Mouse (Mus musculus) liver, adult 2 months (tissue): Measurements from ENCODE around the gene Sntg2.

Experiments
- CTCF ChIP-seq: fragments of 200-500 bp; IDR thresholded peaks from 2 replicates; pipeline ENCODE4 v1.5.1; 2011; ENCODE audit warnings: low read depth, low read length, control low read depth
- POLR2A ChIP-seq: fragments of 200-500 bp; IDR thresholded peaks from 2 replicates; pipeline ENCODE4 v1.6.1; 2011; ENCODE audit warnings: low read length, control low read depth; ENCODE audit not compliant: insufficient read depth; ENCODE audit errors: extremely low read depth

DNA sequence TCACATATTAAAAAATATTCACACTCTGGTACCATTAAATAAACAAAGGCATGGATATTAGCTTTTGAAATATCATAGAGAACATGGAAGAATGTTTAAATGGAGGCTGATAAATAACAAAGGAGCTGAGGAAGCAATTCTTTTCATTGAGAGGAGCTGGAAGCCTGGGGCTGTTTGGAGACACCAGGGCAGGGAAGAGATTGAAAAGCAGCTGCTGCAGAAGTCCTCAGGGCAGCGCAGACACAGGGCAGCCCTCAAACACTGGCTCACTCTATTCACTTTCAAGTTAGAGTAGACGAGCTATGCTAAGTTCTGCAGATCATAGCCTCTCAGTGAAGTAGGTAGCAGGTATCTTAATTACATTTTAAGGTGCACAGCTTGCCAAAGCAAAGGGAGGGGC, 164.6 kb downstream of the Sntg2 start:
- TF ChIP-seq CTCF: no peak
- no peak for TF ChIP-seq POLR2A
